Mouse (Mus musculus) granulocyte monocyte progenitor cell, adult 5-6 weeks (primary cell): ENCODE results near the gene Rmi1. TPM values are rescaled to one million over a fixed set of nuclear protein-coding genes. Genes with fewer than 3 reads are reported as not detected.
"Not testable (repeated sequence)": the region's sequence is repeated elsewhere in the genome, so short reads cannot be mapped to it uniquely, and the experiment has no call there.

ENCODE experiments used
- ATAC-seq: replicated peaks from 2 replicates; pipeline ENCODE4 v1.8.0; 2016; ENCODE audit warnings: mild to moderate bottlenecking, moderate TSS enrichment, inconsistent platforms; ENCODE audit not compliant: poor library complexity, severe bottlenecking
- total RNA-seq, 2 experiments: library from RNA; stranded (forward) in 1 of 2; stranded (reverse) in 1 of 2; fragments of 200-712, 200-1000 nt in 1 of 2; fragments of >200 nt in 1 of 2; fragmentation: Nextera tagmentation in 1 of 2; gene quantifications; 2 replicates each; pipeline ENCODE4 v1.2.3; 2014 to 2017

Gene Rmi1
- total RNA-seq (2014; fragmentation: Nextera tagmentation) (34.7 and 36.1 TPM in 2 replicates), total RNA-seq (2017) (20.0 and 22.8 TPM in 2 replicates)

DNA sequence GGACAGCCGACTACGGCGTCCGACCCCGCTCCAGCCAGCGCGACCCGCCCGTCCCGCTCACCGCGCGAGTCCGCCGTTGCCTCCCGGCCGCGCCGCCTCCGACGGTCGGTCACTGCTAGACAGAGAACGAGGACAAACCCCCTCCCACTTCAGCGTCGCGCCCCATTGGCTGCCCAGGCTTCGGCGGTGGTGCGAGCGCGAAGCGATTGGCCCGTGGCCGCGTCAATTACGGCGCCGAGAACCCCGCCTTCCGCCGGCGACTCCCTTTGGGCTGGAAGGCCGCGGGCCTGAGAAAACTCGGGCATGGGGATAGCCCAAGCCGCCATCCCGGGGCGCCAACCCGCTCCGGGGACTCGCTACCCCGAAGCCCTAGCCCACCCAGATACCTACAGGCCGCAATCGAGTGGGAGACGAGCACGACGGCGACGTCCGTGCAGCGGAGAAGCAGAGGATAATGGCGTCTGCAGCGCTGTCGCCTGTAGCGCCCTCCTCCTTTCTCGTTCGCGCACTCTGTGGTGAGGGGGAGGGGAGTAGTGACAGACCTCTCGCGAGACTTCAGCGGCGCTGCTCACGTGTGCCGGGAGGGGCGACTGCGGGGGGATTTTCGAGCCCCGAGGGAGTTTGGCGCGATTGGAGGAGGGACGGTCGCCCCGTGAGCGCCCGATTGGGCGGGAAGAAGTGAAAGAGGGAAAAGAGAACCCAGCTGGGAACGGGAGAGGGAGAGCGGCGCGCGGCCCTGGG lies at the start of gene Rmi1:
TSS of gene Rmi1 (plus strand) at position 246 of the 741 bp plus-strand sequence.
- ATAC-seq = peak; percentile 81

DNA sequence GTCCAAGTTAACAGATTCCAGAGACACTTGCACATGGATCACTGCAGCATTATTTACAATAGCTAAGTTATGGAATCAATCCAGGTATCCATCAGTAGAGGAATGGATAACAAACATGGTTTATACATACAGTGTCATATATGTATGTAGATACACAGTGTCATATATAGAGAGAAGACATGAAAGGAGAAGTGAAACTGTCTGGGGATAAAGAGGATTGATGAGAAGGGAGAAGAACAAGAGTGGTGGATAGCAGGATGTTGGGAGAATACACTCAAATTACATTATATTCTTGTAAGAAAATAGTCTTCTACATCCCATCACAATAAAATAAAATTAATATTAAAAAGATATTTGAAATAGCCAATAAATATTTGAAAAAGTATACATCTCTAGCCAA lies 49.1 kb upstream of the Rmi1 start:
- peak; percentile 69; the same call in 1 of the 2 replicates for ATAC-seq

DNA sequence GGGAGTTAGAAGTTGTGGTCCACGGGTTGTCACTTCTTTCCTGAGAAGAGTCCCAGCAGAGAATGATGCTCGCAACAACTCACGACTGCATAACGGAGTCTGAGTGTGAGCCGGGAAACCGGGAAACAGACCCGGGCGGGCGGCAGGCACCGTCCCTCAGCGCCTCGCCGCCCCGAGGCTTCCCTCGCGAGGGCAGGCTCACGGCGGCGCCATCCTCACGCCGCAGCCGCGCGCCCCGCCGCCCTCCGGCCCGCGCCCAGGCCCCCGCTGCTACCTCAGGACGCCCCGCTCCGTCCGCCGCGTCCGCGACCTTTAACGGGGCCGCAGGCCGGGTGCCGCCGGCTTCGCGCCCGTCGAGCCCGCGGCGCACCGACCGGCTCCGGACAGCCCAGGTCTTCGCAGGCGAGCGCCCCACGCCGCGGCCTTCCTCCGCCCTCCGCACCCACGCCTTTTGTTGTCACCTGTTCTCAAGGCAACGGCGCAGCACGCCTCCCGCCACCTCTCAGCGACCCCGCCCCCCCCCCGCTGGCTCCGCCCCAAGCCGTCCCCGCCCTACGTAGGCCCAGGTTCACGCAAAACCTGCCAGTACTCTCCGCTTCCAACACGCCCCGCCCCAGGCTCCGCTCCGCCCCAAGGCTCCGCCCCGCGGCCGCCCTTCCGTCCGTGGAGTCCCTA lies 43.3 kb upstream of the Rmi1 start, which contains the start of gene Kif27:
TSS of gene Kif27 (minus strand) at position 494 of the 675 bp plus-strand sequence.
- ATAC-seq = peak; percentile 99

DNA sequence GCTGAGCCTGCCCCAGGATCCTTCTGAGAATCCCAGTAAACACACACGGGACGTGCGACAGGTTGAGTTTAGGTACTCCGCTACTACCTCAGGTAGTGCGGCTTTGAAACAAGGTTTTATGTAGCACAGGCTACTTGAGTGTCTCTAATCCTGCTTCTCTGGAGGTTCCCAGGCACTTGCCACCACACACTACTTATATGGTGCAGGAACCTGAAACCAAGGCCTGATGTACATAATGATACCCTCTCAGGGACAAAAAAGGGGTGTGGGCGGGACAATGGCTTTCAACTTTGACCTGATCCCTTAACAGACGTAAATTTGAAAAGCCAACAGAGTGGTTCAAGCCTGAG lies 42.8 kb upstream of the Rmi1 start:
- ATAC-seq = peak; percentile 64

DNA sequence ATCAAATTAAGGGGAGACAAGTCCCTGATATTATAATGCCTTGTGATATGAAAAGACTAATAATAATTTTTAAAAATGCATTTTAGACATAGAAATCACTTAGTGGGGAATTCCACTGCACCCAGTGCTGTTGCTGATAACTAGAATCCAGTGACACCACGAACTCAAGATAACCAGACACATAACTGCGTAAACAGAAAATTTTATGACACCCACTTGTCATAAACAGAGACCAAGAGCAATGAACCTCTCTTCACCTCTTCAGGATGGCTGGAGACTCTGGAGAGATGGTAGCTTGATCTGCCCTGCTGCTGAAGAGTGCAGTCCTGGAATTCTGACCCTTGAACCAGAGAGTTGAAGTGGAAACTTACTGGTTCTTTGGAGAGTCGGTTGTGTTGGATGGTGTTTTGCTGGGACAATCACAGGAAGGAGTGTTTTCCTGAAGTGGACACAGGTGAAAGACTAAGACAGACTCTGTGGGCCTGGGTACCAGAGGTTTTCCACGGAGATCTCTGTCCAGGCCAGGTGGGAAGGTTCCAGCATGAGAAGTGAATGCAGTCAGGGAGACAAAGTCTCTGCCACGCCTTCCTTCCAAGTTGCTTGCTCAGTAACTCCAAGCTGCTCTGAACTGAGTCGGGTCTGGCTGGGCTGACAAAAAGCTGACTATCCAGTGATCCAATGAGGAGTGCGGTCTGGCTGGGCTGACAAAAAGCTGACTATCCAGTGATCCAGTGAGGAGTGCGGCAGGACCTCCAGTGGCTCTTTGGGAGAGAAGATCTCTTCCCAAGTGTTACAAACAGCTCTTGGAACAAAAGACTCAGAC lies 37.5 kb upstream of the Rmi1 start:
- ATAC-seq = no peak

DNA sequence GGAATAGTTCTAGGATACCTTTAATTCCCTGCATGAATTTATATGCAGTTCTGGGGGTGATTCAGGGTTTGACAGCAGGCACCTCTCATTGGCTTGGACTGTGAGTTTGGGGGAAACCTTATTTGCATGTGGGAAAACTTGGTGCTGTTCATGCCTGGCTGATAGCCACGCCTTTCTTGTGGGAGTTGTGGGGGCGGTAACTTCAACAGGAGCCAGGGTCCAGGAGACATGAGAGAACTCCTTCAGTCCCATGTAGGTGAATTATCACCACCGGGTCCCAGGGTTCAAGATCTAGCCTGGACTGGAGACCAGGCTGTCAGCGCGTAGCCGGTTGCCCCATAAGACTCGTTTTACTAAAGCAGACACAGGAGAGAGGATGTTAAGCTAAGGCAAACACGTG lies 36.9 kb upstream of the Rmi1 start:
- ATAC-seq = not testable (repeated sequence)

DNA sequence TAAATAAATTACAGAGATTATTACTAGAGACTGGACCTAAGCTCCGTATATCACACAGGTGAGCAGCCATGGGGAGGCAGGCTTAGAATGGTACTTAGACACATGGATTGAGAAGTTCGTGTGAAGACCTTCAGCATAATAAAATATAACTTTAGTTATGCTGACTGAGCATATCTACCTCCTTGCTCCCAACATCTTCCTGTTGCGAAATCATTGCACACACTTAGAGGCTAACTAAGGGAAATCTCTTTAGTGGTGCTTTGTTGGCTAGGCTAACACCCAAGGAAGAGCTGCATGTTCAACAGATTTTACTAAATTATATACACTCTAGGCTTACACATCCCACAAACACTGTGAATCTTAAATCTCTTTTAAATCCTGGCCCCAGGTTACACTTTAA lies 35.7 kb upstream of the Rmi1 start:
- ATAC-seq = peak; percentile 70

DNA sequence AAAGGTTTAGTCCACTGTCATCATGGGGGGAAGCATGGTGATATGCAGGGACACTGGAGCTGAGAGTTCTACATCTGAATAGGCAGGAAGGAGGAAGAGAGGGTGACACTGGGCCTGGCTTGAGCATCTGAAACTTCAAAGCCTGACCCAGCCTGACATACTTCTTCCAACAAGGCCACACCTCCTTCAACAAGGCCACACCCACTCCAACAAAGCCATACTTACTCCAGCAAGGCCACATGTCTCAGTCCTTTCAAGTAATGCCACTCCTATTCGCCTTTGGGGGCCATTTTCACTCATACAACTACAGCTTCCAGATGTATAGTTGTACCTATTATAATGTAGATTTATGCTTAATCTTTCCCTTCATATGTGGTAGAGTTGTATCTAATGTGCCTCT lies 34.4 kb upstream of the Rmi1 start:
- ATAC-seq = no peak

DNA sequence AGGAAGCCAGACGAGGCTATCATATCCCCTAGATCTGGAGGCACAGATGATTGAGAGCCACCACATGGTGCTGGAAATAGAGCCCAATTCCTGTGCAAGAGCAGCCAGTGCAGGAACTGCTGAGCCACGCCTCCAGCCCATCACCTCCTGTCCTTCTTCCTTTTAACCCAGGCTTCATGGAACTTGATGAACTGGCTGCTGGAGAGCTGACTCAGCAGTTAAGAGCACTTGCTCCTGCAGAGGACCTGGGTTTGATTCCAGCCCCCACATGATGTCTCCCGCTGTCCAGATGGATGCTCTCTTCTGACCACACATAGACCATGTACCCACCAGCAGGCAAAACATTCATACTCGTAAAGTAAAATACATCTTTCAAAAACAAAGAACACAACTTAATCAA lies 33.2 kb upstream of the Rmi1 start:
- no peak for ATAC-seq

DNA sequence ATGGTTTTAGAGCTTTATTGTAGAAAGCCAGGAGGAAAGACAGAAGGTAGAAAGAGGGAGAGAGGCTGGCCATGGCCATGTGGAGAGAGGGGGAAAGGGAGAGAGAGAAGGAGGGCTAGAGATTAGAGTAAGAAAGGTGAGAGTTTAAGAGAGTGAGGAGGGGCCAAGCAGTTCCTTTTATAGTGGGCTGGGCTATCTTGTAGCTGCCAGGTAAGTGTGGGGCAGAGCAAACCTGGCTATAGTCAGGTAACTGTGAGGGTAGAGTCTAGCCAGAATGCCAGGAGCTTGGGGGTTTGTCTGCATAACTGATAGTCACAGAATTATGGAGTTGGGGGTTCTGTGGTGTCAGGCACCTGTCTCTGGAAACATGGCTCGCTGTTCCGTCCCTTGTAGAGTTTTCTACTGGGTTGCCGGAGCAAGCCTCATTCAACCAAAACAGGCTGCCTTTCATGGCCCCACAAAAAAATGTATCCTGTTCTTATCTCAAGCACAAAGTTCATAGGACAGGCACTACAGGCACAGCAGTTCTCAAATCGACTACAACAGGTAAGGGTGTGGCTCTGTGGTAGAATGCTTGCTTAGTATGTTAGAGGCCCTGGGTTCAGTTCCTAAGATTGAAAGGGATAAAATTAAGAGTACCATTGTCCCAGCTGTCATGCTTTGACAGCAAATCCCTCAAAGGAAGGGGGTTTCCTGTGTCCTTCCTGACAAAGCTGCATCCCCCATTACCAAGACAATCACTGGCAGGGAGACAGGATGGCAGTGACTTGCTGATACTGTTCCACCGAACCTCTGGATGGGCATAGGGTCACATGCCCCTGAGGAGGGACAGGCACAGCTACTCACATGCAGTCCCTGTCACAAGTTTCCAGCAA lies 29.5 kb upstream of the Rmi1 start:
- no peak for ATAC-seq

DNA sequence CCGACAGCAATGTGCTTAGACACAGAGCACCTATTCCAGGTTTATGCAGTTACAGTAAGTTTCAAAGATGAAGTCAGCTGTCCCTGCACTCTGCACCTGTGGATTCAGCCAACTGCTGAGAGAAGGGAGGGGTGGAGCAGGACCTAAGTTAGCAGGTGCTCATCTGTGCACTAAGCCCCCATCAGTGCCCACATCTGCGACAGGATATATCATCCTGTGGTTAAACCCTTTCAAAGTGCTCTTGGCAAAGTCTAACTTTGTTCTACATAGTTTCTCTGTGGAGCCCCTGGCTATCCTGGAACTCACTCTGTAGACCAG lies 28.9 kb upstream of the Rmi1 start:
- no peak for ATAC-seq

DNA sequence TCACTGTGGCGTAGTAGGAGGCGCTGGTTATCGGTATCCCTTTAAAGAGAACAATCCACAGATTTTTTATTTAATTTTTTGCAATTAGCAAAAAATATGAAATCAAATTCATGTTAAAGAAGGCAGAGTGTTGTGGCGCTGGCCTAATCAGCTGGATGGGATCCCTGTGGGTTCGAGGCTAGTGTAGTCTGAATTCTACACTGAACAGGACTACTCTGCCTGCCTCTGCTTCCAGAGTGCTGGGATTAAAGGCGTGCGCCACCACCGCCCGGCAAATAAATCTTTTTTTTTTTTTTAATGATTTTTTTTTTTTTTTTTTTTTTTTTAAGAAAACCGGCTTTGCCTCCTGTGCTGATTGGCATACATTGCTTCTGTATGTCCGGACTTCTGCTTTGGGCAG lies 17.7 kb upstream of the Rmi1 start:
- ATAC-seq = no peak

DNA sequence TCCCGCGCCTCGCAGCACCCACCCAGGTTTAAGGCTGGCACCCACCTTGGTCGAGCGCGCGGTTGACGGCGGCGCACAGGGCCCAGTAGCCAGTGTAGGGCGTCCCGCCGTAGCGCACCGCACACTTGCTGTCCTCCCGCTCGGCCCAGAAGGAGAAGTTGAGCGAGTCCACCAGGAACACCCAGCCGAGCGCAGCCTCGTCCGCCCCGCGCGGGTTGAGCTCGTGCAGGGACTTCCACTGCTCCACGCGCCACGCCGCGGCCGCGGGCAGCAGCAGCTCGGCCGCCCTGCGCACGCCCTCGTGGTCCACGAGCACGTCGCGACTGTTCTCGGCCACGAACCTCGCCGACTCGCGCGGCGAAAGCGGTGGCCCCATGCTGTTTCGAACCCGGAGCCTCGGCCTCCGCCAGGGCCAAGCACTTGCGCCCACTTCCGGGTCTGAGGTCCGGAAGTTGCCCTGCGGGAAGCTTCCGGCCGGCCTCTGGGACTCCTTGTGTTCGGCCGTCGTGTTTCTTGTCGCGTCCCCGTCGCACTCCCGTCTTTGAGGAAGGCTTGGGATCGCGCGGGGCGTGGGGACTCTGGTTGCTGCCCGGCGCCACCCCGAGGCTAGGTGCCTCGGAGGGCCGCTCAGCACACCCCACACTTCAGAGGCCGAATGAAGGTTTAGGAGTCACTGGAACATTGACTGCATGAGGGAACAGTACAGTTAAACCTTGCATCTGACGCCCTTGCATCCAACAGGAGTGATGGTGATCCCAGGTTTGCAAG lies 17.1 kb upstream of the Rmi1 start, which contains the start of gene 2210016F16Rik:
TSS of gene 2210016F16Rik (minus strand) at position 447 of the 768 bp plus-strand sequence.
- ATAC-seq = peak; percentile 63

DNA sequence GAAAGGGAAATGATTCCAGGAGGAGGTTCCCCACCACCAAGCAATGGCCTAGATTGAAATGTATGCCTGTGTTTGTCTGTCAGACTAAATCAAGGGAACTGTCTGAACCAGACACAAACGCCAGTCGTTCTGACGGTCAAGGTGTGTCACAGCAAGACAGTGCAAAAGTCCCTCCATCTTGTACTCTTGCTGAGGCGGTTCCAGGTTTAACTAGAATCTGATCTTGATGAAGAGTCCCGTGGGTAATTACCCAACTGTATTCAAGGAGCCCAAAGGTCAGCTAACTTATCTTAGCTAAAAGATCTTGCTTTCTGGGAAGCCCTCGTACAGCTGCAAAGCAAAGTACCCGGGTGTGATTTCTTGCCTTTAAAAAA lies 16.5 kb upstream of the Rmi1 start:
- no peak for ATAC-seq

DNA sequence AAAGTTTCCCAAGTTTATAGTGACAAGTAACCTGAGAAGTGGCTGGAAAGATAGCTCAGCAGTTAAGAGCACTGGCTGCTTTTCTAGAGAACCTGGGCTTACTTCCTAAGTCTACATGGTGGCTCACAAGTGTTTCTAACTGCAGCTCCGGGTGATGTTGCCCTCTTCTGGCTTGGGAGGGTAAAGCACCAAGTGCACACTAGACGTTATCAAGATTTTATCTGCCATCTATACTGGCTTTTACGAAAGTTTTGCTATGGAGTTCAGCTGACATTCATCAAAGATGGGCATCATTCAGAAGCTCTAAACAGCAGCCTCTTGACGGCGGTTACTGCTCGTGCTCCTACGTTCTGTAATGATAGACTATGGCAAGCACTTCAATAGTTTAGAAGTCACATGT lies 14.1 kb upstream of the Rmi1 start:
- peak; percentile 54 for ATAC-seq

DNA sequence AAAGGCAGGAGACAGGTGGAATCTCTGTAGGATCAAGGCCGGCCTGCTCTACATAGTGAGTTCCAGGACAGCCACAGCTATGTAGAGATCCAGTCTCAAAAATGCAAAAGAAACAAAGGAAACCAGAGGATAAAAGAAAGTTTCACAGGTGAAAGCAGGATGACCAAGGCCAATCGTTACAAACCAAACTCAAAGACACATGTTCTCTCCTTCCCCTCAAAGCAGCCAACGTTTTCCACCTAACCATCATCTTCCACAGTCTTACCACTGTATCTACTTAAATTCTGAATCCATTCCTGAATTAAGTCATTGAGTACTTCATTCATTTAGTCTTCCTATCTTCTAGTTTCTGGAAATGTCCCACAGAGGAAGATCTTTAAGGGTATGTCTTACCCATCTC lies 13.7 kb upstream of the Rmi1 start:
- no peak for ATAC-seq

DNA sequence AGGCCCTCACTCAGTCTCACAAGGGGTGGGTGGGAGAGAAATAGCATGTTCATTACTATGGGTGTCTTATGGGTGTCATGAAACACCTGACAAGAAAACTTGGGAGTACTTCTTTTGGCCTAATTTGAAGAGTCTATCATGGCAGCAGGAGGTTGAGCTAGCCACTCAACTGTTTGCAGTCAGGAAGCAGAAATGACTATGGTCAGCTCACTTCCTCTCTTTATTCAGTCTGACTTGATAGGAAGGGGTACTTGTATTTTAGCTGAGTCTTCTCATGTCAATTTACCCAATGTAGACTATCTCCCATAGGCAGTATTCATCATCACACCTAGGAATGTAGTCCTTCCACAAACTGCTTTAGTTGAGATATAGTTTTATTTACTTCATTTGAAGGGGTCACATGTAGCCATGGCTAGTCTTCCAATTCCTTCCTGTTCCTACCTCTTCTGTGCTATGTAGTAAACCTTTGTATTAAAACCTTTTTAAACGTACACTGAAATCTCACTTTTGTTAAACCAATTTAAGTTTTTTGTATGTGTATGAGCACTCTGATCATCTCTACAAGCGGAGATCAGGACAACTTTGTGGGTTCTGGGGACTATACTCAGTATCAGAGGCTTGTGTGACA lies 12.6 kb upstream of the Rmi1 start:
- ATAC-seq = peak; percentile 29

DNA sequence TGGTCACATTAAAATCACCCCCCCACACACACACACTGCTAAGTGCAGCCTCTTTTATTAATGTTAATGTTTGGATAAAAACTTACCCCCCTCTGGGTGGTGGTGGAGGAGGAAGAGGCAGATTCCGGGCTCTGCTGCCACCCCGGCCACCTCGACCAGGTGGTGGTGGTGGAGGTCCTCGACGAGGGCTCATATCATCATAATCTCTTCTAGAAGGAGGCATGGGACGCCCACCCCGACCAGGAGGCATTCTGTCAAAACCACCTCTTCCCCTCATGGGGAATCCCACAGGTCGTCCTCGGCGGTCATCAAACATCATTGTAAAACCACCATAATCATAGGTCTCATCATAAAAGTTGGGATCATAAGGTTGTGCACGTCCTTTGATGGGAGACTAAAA lies 7.7 kb upstream of the Rmi1 start:
- not testable (repeated sequence) for ATAC-seq

DNA sequence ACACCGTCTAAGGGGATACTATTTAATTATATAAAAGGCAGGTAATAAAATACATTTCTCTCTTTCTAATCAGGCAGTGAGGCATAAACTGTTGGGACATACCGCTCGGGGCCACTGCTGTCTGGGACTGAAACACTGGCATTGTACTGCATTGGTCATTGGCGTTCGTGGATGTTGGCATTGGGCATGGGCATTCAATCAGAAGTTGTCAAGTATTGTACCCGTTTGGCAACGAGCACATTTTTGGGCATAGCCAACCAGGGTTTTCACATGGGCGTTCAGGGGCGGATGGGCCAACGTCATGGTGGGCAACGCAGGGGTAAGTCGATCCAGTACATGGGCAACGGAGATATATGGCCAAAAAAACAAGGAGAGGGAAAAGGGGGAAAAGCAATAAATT lies 4.4 kb upstream of the Rmi1 start:
- no peak for ATAC-seq
